Mouse (Mus musculus): Measurements from ENCODE around the gene Zyx.

The Zyx gene

GRCm38 (mm10) chr6:42364607-42365006 lies 15.2 kb downstream of the Zyx start:
- no peak for DNase-seq (ENCODE audit: low read depth, low spot score)

- no peak for DNase-seq (ENCODE audit: low read depth, low spot score)
Measured at GRCm38 (mm10) chr6:42365215-42365614, 15.8 kb downstream of the Zyx start.

- no peak for DNase-seq (ENCODE audit: low read depth, low spot score)
Measured at GRCm38 (mm10) chr6:42369870-42370269, 20.4 kb downstream of the Zyx start.

GRCm38 (mm10) chr6:42370630-42371363 lies 21.4 kb downstream of the Zyx start:
- DNase-seq (ENCODE audit: low read depth, low spot score): no peak

GRCm38 (mm10) chr6:42372001-42372400 lies 22.6 kb downstream of the Zyx start:
- DNase-seq (ENCODE audit: low read depth, low spot score): no peak

- no peak for DNase-seq (ENCODE audit: low read depth, low spot score)
Measured at GRCm38 (mm10) chr6:42372421-42372815, 23.0 kb downstream of the Zyx start.

GRCm38 (mm10) chr6:42372816-42373547 lies 23.6 kb downstream of the Zyx start, which contains the start of gene Epha1:
Gene Epha1 (minus strand): TSS chr6:42373268.
- peak; percentile 80 for DNase-seq (ENCODE audit: low read depth, low spot score)

- DNase-seq (ENCODE audit: low read depth, low spot score): no peak
Measured at GRCm38 (mm10) chr6:42373669-42374430, 24.4 kb downstream of the Zyx start.

GRCm38 (mm10) chr6:42374701-42375100 lies 25.3 kb downstream of the Zyx start:
- DNase-seq (ENCODE audit: low read depth, low spot score): no peak

- DNase-seq (ENCODE audit: low read depth, low spot score): no peak
Measured at GRCm38 (mm10) chr6:42375131-42375530, 25.7 kb downstream of the Zyx start.

- DNase-seq (ENCODE audit: low read depth, low spot score): no peak
Measured at GRCm38 (mm10) chr6:42376016-42376415, 26.6 kb downstream of the Zyx start.

GRCm38 (mm10) chr6:42376504-42377019 lies 27.1 kb downstream of the Zyx start:
- DNase-seq (ENCODE audit: low read depth, low spot score): no peak

- no peak for DNase-seq (ENCODE audit: low read depth, low spot score)
Measured at GRCm38 (mm10) chr6:42377280-42377679, 27.9 kb downstream of the Zyx start.

GRCm38 (mm10) chr6:42379551-42379950 lies 30.1 kb downstream of the Zyx start:
- no peak for DNase-seq (ENCODE audit: low read depth, low spot score)

GRCm38 (mm10) chr6:42380416-42381144 lies 31.1 kb downstream of the Zyx start:
- DNase-seq (ENCODE audit: low read depth, low spot score): peak; percentile 70

- no peak for DNase-seq (ENCODE audit: low read depth, low spot score)
Measured at GRCm38 (mm10) chr6:42381221-42381620, 31.8 kb downstream of the Zyx start.

GRCm38 (mm10) chr6:42381916-42382381 lies 32.5 kb downstream of the Zyx start:
- DNase-seq (ENCODE audit: low read depth, low spot score): no peak

GRCm38 (mm10) chr6:42383360-42383759 lies 33.9 kb downstream of the Zyx start:
- DNase-seq (ENCODE audit: low read depth, low spot score): no peak

GRCm38 (mm10) chr6:42385635-42386034 lies 36.2 kb downstream of the Zyx start:
- DNase-seq (ENCODE audit: low read depth, low spot score): no peak

GRCm38 (mm10) chr6:42391796-42392330 lies 42.4 kb downstream of the Zyx start:
- DNase-seq (ENCODE audit: low read depth, low spot score): no peak

All from CD4-positive, CD25-positive, alpha-beta regulatory T cell, adult 2 months (primary cell).